Mouse (Mus musculus): ENCODE measurements around the gene Tmc8. TPM values are rescaled to one million over a fixed set of nuclear protein-coding genes. Genes with fewer than 3 reads are reported as not detected.
A peak's percentile ranks its signal among the peaks of the same experiment; 100 is the strongest.
"Not testable (repeated sequence)": the region's sequence is repeated elsewhere in the genome, so short reads cannot be mapped to it uniquely, and the experiment has no call there.

The Tmc8 gene
- total RNA-seq, 4 experiments from 2014 or later, result 0.38 to 0.89 (median 0.43) TPM

DNA sequence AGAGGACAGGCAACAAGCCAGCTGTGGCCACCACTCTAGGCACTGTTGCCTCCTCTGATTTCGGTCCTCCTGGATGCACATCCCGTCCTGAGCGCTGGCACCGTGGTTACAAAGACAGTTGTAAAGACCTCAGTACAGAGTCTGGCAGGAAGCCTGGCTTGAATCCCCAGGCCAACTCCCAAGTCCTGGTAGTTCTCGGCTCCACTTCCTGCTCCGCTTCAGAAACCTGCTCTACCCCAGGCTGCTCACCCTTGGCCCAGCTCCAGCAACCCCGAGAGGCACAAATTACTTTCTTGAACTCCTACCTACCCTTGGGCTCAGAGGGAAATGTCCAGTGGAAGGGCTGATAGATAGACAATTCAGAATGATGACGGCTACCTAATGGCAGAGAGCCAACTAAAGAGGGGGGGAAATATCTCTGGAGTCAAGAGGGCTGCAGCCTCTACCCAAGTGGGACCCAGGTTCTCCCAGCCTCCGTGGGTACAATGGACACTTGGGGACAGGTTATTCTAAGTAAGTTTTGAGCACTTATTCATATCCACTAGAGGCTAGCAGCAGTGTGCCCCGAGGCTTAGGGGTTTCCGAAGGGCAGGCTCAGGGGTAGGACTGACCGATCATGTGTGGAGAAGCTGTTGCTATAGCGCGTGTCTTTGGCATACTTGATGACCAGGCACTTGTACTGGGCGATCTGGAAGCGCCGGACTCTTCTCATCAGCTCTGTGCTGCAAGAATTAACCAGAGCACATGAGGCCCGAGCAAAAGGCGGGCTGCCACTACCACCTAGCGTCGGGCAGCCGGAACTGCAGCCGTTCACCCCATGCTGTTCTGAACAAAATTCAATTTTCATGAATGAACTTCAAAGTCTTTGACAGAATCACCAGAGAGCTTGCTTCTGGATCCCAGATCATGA is 42.4 kb downstream of the Tmc8 start:
- DNase-seq (ENCODE audit: low spot score in 2 of 2), result peak; percentile 70 to 72

DNA sequence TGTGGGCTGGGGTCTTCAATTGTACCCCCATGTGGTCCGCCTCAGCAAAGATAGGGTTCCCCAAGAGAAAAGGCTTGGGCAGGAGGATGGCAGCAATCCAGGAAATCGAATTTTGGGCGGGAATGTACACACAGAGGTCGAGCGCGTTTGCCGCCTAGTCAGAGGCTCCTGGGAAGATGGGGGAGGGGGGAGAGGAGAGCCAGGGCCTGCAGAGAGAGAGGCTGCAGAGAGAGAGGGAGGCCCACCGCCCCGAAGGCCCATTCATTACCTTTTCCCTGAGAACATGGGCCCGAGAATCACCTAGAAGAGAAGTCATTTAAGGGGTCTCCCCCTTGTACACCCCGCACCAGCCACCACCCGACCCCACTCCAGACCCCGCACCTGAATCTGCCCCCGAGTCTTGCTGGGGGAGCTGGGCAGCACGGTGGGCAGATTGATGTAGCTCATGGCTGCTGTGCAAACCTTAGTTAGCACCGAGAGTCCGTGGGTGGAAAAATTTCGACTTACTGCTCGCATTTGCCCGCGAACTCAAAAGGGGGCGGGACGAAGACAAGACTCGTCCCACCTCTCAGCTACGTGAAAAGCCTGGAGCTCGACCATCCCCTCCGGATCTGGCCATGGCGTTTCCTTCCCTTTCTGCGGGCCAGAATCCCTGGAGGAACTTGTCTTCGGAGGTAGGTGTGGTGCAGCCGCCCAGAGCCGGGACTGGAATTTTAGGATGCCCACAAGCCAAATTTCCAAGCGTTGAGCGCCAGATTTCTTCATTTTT is 43.6 kb downstream of the Tmc8 start, which contains the start of the genes Afmid and Tk1:
Afmid (plus strand) TSS at position 592 of the 769 bp plus-strand sequence.
Tk1 (minus strand) TSS at position 760 of the 769 bp plus-strand sequence.
- no peak for DNase-seq (ENCODE audit: low spot score in 2 of 2)

DNA sequence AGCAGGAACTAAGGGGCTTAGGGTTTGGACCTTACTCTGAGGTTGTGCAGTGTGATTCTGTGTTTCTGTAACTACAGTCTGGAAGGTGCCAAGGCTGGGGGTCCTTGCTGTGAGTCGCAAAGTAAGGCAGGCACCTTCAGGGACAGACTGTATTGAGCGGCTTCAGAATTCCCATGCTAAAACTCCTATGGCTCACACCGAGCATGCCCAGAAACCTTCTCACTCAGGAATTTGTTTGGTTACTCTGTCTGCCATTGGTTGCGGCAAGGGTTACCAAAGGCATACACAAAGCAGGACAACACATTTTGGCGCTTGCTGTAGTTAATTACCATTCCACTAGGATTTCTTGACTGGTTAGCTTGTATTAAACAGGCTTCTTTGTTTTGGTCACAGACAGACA is 44.3 kb downstream of the Tmc8 start:
- DNase-seq (ENCODE audit: low spot score in 2 of 2), result no peak

DNA sequence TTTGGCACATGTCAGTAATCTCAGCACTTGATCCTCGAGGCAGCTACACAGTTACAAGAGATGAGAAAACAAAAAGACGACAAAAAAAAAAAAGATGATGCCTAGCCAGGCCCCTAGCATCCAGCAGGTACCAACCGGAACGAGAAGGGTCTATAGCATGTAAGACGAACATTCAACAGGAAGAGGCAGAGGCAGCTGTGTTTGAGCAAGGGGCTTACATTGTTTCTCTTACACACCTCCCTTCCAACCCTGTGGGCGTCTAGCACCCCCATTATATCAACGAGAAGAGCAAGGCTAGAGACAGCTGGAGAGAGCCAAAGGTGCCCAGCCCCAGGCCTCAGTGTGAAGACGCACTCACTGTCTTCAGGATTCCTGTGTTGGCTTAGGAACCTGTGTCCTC is 45.0 kb downstream of the Tmc8 start:
- no peak for DNase-seq (ENCODE audit: low spot score in 2 of 2)

DNA sequence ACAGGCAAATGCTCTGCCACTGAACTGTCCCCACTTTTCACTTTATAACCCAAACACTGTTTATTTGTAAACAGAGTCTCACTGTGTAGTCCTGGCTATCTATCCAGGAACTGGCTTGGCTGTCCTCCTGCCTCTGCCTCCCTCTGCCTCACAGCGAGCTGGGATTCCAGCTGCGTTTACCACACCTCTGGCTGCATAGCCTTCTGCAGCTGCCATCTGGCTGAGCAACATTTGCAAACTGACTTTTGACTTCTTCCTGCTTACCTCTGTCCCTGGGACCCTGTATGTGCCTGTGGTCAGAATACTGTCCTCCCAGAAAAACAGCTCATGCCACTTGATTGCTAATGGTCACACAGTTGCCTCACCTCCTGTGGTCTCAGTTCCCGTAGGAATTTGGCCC is 45.5 kb downstream of the Tmc8 start:
- DNase-seq (ENCODE audit: low spot score in 2 of 2), result no peak

DNA sequence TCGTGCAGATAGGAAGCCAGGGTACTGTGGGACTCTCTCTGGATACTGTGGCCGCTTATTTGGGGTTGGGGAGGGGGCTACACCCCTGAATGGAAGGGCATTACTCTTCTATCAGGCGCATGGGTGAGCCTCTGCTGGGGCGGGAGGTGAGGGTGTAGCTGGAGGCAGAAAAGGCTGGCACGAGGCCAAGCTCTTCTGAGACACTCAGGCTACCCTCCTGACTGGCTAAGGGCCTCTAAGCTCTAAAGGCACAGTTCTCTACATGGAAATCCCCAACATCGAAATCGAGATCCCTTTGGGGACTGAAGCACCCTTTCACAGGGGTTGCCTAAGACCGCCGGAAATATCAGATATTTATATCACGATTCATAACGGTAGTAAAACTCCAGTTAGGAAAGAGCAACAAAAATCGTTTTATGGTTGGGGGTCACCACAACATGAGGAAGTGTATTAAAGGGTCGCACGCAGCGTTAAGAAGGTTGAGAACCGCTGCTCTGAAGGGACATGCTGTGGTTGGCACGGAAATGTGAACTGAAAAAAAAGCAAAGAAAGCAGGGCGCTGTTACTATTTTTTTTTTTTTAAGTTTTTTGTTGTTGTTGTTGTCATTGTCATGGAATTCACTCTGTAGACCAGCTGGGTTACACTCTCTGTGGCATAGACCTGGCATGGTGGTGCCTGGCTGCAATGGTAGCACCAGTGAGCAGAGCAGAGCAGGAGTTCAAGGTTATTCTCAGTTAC is 46.4 kb downstream of the Tmc8 start:
- DNase-seq (ENCODE audit: low spot score in 2 of 2), result no peak

DNA sequence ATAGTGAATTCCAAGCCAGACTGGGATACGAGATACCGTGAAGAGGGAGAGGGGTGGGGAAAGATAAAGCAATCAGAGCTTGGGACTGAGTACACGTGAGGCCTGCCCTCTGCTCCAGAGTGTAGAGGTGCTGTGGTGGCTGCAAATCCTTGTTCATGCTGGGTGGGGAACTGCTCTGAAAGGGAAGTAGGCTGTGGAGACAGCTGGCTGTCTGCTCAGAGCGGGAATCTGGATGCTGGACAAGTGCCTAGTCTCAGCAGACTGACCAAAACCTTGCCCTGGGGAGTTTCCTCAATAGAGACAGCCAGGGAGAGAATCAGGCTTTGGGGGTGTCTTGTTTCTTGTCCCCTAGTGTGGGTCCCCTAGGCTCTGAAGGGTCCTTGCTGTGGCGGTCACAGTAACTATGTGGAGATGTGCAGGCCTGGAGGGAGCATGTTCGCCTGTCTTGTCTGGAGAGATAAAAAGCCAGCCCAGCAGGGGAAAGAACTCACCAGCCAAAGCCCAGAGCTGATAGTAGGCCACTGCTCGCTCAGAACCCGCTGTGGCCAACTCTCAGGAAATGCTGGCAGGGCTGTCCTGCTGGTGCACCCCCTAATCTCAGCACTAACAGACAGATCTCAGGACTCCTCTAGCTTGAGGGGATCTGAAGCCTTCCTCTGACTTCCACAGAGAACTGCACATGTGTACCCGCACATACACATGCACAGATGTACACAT is 47.2 kb downstream of the Tmc8 start:
- DNase-seq (ENCODE audit: low spot score in 2 of 2), result no peak

DNA sequence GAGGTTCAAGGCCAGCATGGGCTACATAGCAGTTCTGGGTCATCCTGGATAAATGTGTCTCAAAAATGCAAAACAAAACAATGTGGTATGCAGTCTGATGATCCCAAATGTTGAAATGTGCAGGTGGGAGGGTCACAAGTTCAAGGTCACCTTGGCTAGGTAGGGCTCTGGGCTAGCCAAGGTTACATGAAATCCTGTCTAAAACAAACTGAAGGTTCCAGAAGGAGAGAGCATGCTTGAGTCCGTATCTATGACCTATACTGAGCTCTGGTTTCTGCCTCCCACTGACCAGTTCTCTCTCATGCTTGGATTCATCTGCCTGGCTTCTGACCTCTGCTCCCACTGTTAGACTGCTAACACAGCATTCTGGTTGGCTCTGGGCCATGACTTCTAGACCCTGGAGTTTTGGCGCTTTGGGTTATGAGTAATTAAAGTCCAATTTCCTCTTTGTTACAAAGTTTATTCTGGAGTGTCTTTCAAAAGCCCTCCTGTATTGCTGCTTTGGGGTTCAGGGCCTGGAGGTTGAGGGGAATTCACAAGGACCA is 47.9 kb downstream of the Tmc8 start:
- no peak for DNase-seq (ENCODE audit: low spot score in 2 of 2)

DNA sequence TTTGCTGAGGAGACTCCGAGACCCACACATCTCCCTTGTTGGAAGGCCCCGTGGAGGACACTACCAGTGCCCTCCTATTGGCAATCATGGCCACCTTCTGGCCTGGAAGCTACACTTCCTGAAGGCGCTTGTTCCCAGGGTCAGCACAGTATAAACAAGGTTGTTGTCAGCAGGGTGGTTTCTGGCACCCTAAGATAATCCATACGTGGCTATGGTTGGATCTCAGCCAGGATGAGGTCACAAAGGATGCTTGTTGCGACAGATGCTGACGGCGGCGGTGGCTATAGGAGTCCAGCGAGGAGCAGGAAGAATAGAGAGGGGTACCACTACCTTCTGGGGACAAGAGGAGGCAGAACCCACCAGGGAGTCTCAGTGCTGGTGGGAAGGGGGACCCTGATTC is 48.5 kb downstream of the Tmc8 start:
- DNase-seq (ENCODE audit: low spot score in 2 of 2), result no peak

DNA sequence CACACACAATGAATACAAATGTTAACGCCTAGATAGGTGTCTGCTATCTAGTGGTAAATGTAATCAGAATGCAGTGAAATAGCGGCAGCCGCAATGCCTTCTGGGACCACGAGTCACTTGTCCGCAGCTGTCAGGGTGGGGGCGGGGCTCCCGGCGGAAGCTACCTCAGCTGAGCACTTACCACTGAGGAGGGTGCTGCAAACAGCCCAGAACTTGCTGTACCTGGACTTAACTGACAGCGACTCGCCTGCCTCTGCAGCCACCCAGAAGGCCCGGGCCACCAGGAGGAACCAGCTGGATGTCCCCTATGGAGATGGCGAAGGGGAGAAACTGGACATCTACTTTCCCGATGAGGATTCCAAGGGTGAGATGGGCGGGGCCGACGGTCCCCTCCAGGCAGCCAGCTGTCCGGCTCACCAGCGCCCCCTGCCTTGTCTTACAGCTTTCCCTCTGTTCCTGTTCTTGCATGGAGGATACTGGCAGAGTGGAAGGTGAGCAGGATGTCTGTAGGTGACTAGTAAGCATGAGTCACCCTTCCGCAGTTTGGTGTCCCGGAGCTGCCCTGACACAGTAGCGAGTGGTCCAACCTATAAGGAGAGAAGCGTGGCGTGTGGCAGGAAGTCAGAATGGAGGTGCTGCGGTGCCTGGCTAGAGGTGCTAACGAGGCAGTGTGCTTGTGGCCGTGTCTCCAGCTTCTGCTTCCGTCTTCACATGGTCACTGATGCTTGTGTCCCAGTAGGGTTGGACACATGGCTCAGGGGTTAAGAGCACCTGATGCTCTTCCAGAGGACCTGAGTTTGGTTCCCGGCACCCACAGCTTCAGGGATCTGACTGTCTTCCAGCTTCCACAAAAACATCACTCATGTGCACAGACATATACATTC is 50.5 kb downstream of the Tmc8 start:
- DNase-seq (ENCODE audit: low spot score in 2 of 2), result peak; percentile 61 to 72

DNA sequence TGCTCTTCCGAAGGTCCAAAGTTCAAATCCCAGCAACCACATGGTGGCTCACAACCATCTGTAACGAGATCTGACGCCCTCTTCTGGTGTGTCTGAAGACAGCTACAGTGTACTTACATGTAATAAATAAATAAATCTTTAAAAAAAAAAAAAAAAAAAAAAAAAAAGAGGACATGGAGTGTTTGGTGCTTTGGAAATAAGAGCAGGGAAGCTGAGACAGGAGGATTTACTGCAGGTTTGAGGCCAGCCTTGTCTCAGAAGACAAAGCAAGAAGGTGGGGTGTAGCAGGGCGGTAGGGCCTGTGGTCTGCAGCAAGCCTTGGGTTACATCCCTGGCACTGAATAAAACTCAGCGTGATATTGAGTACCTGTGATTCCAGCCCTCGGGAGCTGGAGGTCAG is 51.6 kb downstream of the Tmc8 start:
- not testable (repeated sequence) for DNase-seq (ENCODE audit: low spot score in 2 of 2)

DNA sequence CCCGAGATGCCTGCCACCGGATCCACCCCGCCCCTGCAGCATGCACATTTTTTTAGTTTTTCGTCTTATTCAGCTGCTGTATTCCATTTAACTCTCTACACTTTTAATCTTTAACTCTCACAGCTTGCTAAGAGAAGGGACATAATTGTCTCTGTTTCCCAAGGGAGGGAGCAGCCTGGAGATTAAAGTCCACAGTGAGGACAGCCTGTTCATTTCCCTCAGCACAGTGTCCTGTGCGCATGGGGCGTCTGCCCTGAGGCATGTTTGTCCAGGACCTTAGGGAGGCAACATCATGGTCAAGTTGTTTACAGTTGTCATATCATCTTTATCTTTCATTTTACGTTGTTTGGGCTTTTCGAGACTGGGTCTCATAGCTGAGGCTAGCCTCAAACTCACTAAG is 52.2 kb downstream of the Tmc8 start:
- no peak for DNase-seq (ENCODE audit: low spot score in 2 of 2)

DNA sequence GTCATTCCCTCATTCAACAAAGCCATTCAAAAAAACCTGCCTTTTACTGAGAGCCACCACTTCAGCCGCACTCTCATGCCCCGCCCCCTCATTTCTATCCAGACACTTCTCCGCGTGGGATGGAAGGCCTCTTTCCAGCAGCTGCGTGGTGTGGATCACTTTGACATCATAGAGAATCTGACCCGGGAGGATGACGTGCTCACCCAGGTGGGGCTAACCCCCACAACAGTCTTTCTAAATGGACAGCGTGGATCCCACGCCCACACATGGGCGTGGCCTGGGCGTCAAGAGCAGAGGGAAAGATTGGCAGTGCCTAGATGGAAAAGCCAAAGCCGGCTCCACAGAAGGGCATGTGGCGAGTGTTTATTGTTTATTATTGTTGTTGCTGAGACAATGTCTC is 54.4 kb downstream of the Tmc8 start:
- no peak for DNase-seq (ENCODE audit: low spot score in 2 of 2)

DNA sequence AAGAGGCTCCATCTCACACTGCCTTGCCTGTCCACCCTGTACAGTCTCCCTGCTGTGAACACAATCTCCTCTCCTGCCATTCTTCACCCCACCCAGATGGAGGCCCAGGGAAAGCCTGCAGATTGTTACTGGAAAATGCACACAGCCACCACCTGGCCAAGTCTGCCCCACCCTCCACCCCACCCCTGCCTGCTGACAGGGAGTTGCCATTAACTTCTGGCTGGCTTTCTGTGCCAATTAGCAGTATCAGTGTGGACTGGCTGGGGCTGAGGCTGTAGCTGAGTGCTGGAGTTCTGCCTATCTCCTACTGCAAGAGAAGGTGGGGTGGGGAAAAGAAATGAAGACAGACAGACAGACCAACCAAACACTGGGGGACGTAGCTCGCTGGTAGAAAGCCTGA is 56.7 kb downstream of the Tmc8 start:
- DNase-seq (ENCODE audit: low spot score in 2 of 2), result no peak

DNA sequence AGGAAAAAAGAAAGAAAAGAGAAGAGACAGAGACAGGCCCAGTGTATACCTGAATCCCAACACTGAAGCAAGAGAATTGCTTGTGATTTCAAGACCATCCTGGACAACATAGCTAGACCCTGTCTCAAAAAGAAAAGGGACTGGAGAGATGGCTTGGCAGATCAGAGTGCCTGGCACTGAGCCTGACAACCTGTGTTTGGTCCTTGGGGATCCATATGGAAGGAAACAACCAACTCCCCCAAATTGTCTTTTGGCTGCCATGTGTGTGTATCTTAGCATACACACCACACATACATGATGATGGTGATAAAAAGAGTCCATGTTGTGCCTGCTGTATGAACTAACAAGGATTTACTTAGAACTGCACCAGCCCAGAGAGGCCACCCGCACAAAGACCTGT is 57.1 kb downstream of the Tmc8 start:
- no peak for DNase-seq (ENCODE audit: low spot score in 2 of 2)

DNA sequence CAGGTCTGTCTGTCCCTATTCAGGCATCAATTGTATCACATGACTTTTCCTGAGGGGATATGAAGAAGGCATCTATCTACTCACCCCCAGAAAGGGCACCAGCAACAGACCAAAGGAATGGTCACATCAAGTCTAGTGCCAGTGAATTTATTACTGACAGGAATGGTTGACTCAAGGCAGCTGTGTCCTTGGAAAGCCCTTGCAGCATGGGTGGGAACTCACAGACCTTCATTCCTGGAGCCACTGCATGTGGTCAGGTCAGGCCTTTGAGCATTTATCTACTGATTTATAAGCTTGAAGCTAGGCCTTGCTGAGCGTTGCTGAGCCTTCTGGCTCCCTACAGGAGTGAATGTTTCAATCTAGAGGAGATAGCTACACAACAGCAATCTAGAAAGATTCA is 59.0 kb downstream of the Tmc8 start:
- no peak for DNase-seq (ENCODE audit: low spot score in 2 of 2)
